Mouse (Mus musculus): ENCODE results near the gene Ptpre.

Ptpre gene

DNA sequence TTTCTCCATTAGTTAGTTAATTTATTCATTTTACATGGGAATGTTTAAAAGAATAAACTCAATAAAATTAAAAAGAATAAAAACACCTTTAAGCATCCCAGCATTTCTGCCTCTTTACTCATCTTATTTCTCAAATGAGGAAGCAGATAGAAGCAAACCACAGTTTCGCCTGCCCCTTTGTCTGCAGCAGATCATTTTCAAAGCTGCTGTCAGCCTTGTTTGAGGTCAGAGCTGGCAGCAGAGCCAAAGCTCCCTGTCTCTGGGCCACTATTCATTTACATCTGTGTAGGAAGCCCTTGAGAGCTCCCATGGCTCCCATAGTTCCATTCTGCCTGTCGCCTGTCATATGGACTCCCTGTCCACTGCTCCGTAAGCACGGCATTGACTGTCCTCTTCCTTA is 28.7 kb upstream of the Ptpre start:
- Histone ChIP-seq H3K4me3 (replicated peaks; ENCODE audit: low read length) (no peak overlapping the region), H3K4me1 (replicated peaks; ENCODE audit: low read depth, low read length) (no peaks in the 10 kb centered on the region), H3K27me3 (ENCODE audit: insufficient read depth, low read length) (no peaks in the 10 kb centered on the region), H3K9me3 (ENCODE audit: low read length) (peaks cover 30% of the 10 kb centered on the region), H3K36me3 (ENCODE audit: insufficient read depth, low read length) (no peaks in the 10 kb centered on the region)
- TF ChIP-seq POU5F1 (IDR thresholded peaks at IDR 0.05; ENCODE audit: borderline replicate concordance, low read length) (no peak), CTCF (conservative IDR thresholded peaks at IDR 0.05; ENCODE audit: low read length) (no peak), NANOG (IDR thresholded peaks at IDR 0.05; ENCODE audit: borderline replicate concordance, low read length) (no peak)

DNA sequence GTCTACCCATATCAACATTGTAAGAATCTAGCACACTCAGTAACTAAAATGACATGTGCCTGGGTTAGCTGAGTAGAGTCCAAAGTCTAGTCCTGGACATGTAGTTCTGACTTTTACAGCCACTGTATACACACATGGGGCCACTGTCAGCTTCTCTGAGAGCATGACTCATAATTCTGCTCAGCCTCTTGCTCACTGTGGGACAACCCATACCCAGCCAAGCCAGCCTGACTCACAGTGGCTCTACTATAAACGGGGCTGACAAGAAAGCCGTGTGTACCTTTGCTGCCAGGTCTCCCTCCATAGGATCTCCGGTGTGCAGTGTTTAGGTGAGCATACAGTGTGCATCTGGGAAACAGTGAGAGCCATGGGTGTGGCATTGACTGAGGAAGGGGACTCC is 28.0 kb upstream of the Ptpre start:
- no peaks in the 10 kb centered on the region for H3K4me1 ChIP-seq (replicated peaks; ENCODE audit: low read depth, low read length)
- TF ChIP-seq CTCF (conservative IDR thresholded peaks at IDR 0.05; ENCODE audit: low read length): no peak
- no peak for TF ChIP-seq NANOG (IDR thresholded peaks at IDR 0.05; ENCODE audit: borderline replicate concordance, low read length)
- TF ChIP-seq POU5F1 (IDR thresholded peaks at IDR 0.05; ENCODE audit: borderline replicate concordance, low read length): no peak
- H3K9me3 ChIP-seq (ENCODE audit: low read length): peaks cover 30% of the 10 kb centered on the region
- no peaks in the 10 kb centered on the region for H3K36me3 ChIP-seq (ENCODE audit: insufficient read depth, low read length)
- no peaks in the 10 kb centered on the region for H3K27me3 ChIP-seq (ENCODE audit: insufficient read depth, low read length)
- no peak overlapping the region for H3K4me3 ChIP-seq (replicated peaks; ENCODE audit: low read length)

DNA sequence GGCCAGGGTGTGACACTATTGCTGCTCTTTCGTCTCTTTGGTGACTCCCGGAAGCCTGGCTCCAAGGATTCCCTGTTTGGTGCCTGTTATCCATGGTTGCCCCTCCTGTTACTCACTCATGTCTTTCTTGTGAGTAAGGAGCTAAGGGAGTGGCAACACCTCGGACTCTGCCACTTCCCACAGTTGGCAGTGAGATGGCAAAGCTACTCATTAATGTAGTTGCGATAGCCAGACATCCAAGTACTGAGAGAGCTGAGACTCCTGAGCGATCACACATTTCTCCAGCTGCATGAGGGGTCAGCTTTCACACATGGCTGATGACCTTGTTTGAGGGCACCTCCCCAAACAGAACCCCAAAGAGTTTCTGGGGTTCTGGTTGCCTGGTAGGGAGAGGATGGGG is 26.9 kb upstream of the Ptpre start:
- Histone ChIP-seq H3K9me3 (ENCODE audit: low read length) (peaks cover 34% of the 10 kb centered on the region), H3K4me3 (replicated peaks; ENCODE audit: low read length) (no peak overlapping the region), H3K27me3 (ENCODE audit: insufficient read depth, low read length) (no peaks in the 10 kb centered on the region), H3K36me3 (ENCODE audit: insufficient read depth, low read length) (no peaks in the 10 kb centered on the region), H3K4me1 (replicated peaks; ENCODE audit: low read depth, low read length) (no peaks in the 10 kb centered on the region)
- TF ChIP-seq NANOG (IDR thresholded peaks at IDR 0.05; ENCODE audit: borderline replicate concordance, low read length) (no peak), POU5F1 (IDR thresholded peaks at IDR 0.05; ENCODE audit: borderline replicate concordance, low read length) (no peak), CTCF (conservative IDR thresholded peaks at IDR 0.05; ENCODE audit: low read length) (no peak)

DNA sequence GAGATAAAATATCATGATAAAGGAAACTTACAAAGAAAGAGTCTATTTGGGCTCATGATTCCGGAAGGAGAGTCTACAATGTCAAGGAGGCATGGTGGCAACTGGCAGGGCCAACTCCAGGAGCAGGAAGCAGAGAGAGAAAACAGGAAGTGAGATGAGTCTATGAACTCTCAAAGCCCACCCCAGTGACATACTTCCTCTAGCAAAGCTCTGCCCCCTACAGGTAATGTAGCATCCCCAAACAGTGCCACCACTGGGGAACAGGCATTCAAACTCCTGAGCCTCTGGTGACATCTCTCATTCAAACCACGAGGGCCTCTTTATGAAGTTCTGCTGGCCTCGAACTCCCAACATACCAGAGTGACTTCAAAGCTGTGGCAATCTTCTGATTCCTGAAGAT is 25.6 kb upstream of the Ptpre start:
- Histone ChIP-seq H3K4me3 (replicated peaks; ENCODE audit: low read length) (no peak overlapping the region), H3K4me1 (replicated peaks; ENCODE audit: low read depth, low read length) (no peaks in the 10 kb centered on the region), H3K27me3 (ENCODE audit: insufficient read depth, low read length) (peaks cover 3% of the 10 kb centered on the region; the same call in 1 of the 2 replicates), H3K36me3 (ENCODE audit: insufficient read depth, low read length) (no peaks in the 10 kb centered on the region), H3K9me3 (ENCODE audit: low read length) (peaks cover 27% of the 10 kb centered on the region)
- TF ChIP-seq CTCF (conservative IDR thresholded peaks at IDR 0.05; ENCODE audit: low read length) (no peak), NANOG (IDR thresholded peaks at IDR 0.05; ENCODE audit: borderline replicate concordance, low read length) (no peak), POU5F1 (IDR thresholded peaks at IDR 0.05; ENCODE audit: borderline replicate concordance, low read length) (no peak)

DNA sequence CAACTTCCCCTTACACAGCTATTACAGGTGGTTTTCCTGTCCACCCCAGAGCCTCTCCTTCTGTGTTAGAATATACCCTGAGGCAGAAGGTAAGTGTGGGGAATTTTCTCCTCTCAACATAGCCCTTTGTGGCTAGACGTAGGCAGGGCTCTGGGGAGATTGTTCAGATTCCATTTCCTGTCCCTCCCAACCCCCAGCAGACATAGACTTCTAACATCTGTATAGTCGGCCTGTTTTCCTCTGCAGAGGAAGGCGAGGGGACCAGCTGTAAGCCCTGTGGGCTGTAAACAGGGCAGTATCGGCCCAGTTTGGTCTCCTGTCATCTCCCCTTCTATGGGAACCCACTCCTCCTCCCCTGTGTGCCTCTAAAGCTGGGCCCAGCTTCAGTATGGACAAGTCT is 20.1 kb upstream of the Ptpre start:
- TF ChIP-seq NANOG (IDR thresholded peaks at IDR 0.05; ENCODE audit: borderline replicate concordance, low read length) (no peak), POU5F1 (IDR thresholded peaks at IDR 0.05; ENCODE audit: borderline replicate concordance, low read length) (no peak), CTCF (conservative IDR thresholded peaks at IDR 0.05; ENCODE audit: low read length) (no peak)
- Histone ChIP-seq H3K4me3 (replicated peaks; ENCODE audit: low read length) (no peak overlapping the region), H3K4me1 (replicated peaks; ENCODE audit: low read depth, low read length) (0 out of 2 replicates have a peak, but pooled peaks cover 7% of the 10 kb centered on the region), H3K27me3 (ENCODE audit: insufficient read depth, low read length) (peaks cover 4% of the 10 kb centered on the region; the same call in 1 of the 2 replicates), H3K36me3 (ENCODE audit: insufficient read depth, low read length) (no peaks in the 10 kb centered on the region), H3K9me3 (ENCODE audit: low read length) (peaks cover 7% of the 10 kb centered on the region)

DNA sequence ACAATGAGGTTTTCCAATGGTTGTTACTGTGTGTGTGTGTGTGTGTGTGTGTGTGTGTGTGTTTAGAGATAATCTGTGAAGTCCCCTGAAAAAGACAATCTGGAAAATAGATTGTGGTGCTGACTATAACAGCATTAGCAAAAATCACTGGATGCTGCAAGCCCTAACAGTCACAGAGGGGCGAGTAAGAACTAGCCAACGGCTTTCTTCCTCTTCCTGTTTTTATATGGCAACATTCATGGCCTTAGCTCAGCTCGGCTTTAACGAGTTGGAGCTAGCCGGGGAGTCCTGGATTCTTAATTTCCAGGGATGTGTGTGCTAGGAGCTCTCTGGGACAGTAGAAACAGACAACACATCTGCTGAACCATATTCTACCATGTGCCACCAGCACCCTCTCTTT is 17.0 kb upstream of the Ptpre start:
- TF ChIP-seq CTCF (conservative IDR thresholded peaks at IDR 0.05; ENCODE audit: low read length): no peak
- H3K27me3 ChIP-seq (ENCODE audit: insufficient read depth, low read length): peaks cover 4% of the 10 kb centered on the region; the same call in 1 of the 2 replicates
- H3K9me3 ChIP-seq (ENCODE audit: low read length): peaks cover 3% of the 10 kb centered on the region
- H3K36me3 ChIP-seq (ENCODE audit: insufficient read depth, low read length): no peaks in the 10 kb centered on the region
- no peak overlapping the region for H3K4me3 ChIP-seq (replicated peaks; ENCODE audit: low read length)
- 0 out of 2 replicates have a peak, but pooled peaks cover 7% of the 10 kb centered on the region for H3K4me1 ChIP-seq (replicated peaks; ENCODE audit: low read depth, low read length)

DNA sequence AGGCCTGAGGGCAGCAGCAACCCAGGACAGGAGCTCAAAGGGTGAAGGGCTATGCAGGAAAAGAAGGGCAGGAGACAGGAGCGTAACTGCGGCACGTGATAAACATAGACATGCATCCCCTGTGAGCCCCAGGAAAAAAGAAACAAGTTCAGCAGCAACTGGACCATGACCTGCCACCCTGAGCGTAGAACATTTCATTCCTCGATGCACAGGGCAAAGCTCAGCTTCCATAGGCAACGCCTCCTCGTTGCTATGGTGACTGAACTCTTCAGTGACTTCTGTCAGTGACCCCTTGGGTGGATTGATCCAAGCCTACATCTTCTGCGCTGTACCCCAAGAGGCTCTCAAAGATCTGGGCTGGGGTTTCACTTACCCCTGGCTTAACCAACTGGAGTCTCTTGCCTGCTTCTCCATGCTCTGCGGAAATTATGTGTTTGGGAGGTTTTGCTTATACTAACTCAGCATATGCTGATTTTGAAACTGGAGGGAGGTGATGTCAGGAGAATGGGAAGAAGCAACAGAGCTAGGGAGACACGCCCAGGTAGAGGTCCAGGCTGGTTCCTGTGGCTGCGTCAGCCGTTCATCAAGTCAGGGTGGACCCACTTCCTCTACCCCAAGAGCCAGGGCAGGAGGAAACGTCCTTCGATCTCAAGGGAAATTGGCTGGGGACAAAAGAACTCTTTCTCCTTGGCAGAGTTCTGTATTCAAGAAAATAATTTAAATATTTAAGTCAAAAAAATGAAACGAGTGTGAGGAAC is 15.3 kb upstream of the Ptpre start:
- Histone ChIP-seq H3K9me3 (ENCODE audit: low read length) (no peaks in the 10 kb centered on the region), H3K27me3 (ENCODE audit: insufficient read depth, low read length) (no peaks in the 10 kb centered on the region; the same call in 1 of the 2 replicates), H3K4me3 (replicated peaks; ENCODE audit: low read length) (no peak overlapping the region), H3K4me1 (replicated peaks; ENCODE audit: low read depth, low read length) (0 out of 2 replicates have a peak, but pooled peaks cover 7% of the 10 kb centered on the region), H3K36me3 (ENCODE audit: insufficient read depth, low read length) (no peaks in the 10 kb centered on the region)
- TF ChIP-seq CTCF (conservative IDR thresholded peaks at IDR 0.05; ENCODE audit: low read length) (no peak), NANOG (IDR thresholded peaks at IDR 0.05; ENCODE audit: borderline replicate concordance, low read length) (no peak), POU5F1 (IDR thresholded peaks at IDR 0.05; ENCODE audit: borderline replicate concordance, low read length) (no peak)

DNA sequence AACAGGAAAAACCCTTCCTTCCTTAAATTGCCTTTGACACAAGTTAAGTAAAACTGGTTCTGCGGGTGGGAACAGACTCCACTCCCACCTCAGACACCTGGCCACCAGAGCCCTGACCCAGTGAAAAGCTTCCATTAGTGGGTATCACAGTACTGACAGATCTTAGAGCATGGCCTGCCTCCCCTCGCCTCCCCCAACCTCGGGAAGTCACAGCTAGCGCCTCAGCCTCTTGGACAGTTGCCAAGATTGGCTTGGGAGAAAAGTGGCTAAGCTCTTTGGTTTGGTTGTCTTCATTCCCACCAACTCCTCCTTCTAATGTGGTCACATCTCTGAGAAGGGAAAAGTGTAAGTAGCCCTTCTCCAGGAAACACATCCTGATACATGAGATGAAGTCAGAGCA is 13.3 kb upstream of the Ptpre start:
- H3K4me3 ChIP-seq (replicated peaks; ENCODE audit: low read length): no peak overlapping the region
- no peaks in the 10 kb centered on the region for H3K9me3 ChIP-seq (ENCODE audit: low read length)
- H3K36me3 ChIP-seq (ENCODE audit: insufficient read depth, low read length): no peaks in the 10 kb centered on the region
- TF ChIP-seq NANOG (IDR thresholded peaks at IDR 0.05; ENCODE audit: borderline replicate concordance, low read length) (no peak), POU5F1 (IDR thresholded peaks at IDR 0.05; ENCODE audit: borderline replicate concordance, low read length) (no peak), CTCF (conservative IDR thresholded peaks at IDR 0.05; ENCODE audit: low read length) (no peak)
- no peaks in the 10 kb centered on the region; the same call in 1 of the 2 replicates for H3K27me3 ChIP-seq (ENCODE audit: insufficient read depth, low read length)
- H3K4me1 ChIP-seq (replicated peaks; ENCODE audit: low read depth, low read length): 0 out of 2 replicates have a peak, but pooled peaks cover 5% of the 10 kb centered on the region

All from E14TG2a.4 (cell line).